Mouse (Mus musculus): ENCODE results near the gene Vps52.

Gene Vps52

GRCm38 (mm10) chr17:33920282-33921097 lies 35.1 kb upstream of the Vps52 start:
- peak; percentile 78 for DNase-seq (ENCODE audit: low spot score)

- DNase-seq (ENCODE audit: low spot score), result no peak
These were observed 34.3 kb upstream of the Vps52 start for GRCm38 (mm10) chr17:33921361-33921760.

GRCm38 (mm10) chr17:33924577-33925283 lies 30.9 kb upstream of the Vps52 start:
- peak; percentile 13 for DNase-seq (ENCODE audit: low spot score)

GRCm38 (mm10) chr17:33925406-33926116 lies 30.1 kb upstream of the Vps52 start:
- DNase-seq (ENCODE audit: low spot score), result peak; percentile 8

- DNase-seq (ENCODE audit: low spot score), result peak; percentile 29
These were observed 29.2 kb upstream of the Vps52 start for GRCm38 (mm10) chr17:33926207-33926932.

GRCm38 (mm10) chr17:33928251-33928947 lies 27.2 kb upstream of the Vps52 start:
- DNase-seq (ENCODE audit: low spot score), result peak; percentile 3

GRCm38 (mm10) chr17:33929371-33930279 lies 26.0 kb upstream of the Vps52 start, which contains the start of gene Rgl2:
Rgl2 (plus strand) TSS chr17:33929543.
- peak; percentile 94 for DNase-seq (ENCODE audit: low spot score)

- peak; percentile 56 for DNase-seq (ENCODE audit: low spot score)
These were observed 25.1 kb upstream of the Vps52 start for GRCm38 (mm10) chr17:33930280-33931158.

GRCm38 (mm10) chr17:33931159-33931866 lies 24.3 kb upstream of the Vps52 start:
- DNase-seq (ENCODE audit: low spot score), result no peak

GRCm38 (mm10) chr17:33931947-33932346 lies 23.7 kb upstream of the Vps52 start:
- DNase-seq (ENCODE audit: low spot score), result no peak

- DNase-seq (ENCODE audit: low spot score), result no peak
These were observed 23.2 kb upstream of the Vps52 start for GRCm38 (mm10) chr17:33932448-33932847.

GRCm38 (mm10) chr17:33932970-33933369 lies 22.6 kb upstream of the Vps52 start:
- no peak for DNase-seq (ENCODE audit: low spot score)

GRCm38 (mm10) chr17:33935422-33936055 lies 20.1 kb upstream of the Vps52 start:
- DNase-seq (ENCODE audit: low spot score), result no peak

- DNase-seq (ENCODE audit: low spot score), result no peak
These were observed 18.6 kb upstream of the Vps52 start for GRCm38 (mm10) chr17:33936993-33937392.

- DNase-seq (ENCODE audit: low spot score), result no peak
These were observed 16.8 kb upstream of the Vps52 start for GRCm38 (mm10) chr17:33938783-33939182.

- DNase-seq (ENCODE audit: low spot score), result peak; percentile 83
These were observed 15.3 kb upstream of the Vps52 start, which contains the start of the genes Pfdn6 and Wdr46 for GRCm38 (mm10) chr17:33940206-33940805. Pfdn6 (minus strand) TSS chr17:33940343. Wdr46 (plus strand) TSS chr17:33940660.

GRCm38 (mm10) chr17:33940981-33941380 lies 14.6 kb upstream of the Vps52 start:
- no peak for DNase-seq (ENCODE audit: low spot score)
